Mouse (Mus musculus) hindbrain, embryonic 15.5 days (tissue): Measurements from ENCODE around the gene Kank2. TPM values are rescaled to one million over a fixed set of nuclear protein-coding genes. Genes with fewer than 3 reads are reported as not detected.
"Not testable (repeated sequence)": the region's sequence is repeated elsewhere in the genome, so short reads cannot be mapped to it uniquely, and the experiment has no call there.

ENCODE experiments used
- ATAC-seq: fragments of 200-750 bp; cut with Nextera tagmentation; 2 replicates; pipeline ENCODE4 v1.8.0; 2017; ENCODE audit warnings: low read depth, moderate number of reproducible peaks, moderate TSS enrichment; ENCODE audit not compliant: low FRiP score
- H3K27ac ChIP-seq: fragments of 300-500 bp; sonication (generic); replicated peaks from 2 replicates; pipeline ENCODE4 v1.5.1; 2015; ENCODE audit warnings: mild to moderate bottlenecking, inconsistent platforms
- H3K27me3 ChIP-seq: fragments of 300-500 bp; sonication (generic); 2 replicates; pipeline ENCODE4 v1.6.1; 2015; ENCODE audit warnings: control low read depth, inconsistent platforms
- H3K36me3 ChIP-seq: fragments of 300-500 bp; sonication (generic); 2 replicates; pipeline ENCODE4 v1.6.1; 2015; ENCODE audit warnings: control low read depth, inconsistent platforms
- H3K4me1 ChIP-seq: fragments of 300-500 bp; sonication (generic); replicated peaks from 2 replicates; pipeline ENCODE4 v1.6.1; 2015; ENCODE audit warnings: control low read depth, inconsistent platforms
- H3K4me2 ChIP-seq: fragments of 300-500 bp; sonication (generic); 2 replicates; pipeline ENCODE4 v1.6.1; 2015; ENCODE audit warnings: moderate library complexity, mild to moderate bottlenecking, inconsistent platforms
- H3K4me3 ChIP-seq: fragments of 300-500 bp; sonication (generic); 2 replicates; pipeline ENCODE4 v1.5.1; 2015; ENCODE audit warnings: mild to moderate bottlenecking, inconsistent platforms
- H3K9ac ChIP-seq: fragments of 300-500 bp; sonication (generic); 2 replicates; pipeline ENCODE4 v1.6.1; 2015; ENCODE audit warnings: inconsistent platforms
- H3K9me3 ChIP-seq: fragments of 300-500 bp; sonication (generic); 2 replicates; pipeline ENCODE4 v1.6.1; 2016; ENCODE audit warnings: control low read depth, inconsistent platforms
- WGBS: fragments of 180-500 bp; shearing (Covaris S2); methylation state at CpG from one replicate; pipeline ENCODE4 v1.1.7; 2015; 5-methylcytosine and 5-hydroxymethylcytosine counted together
- polyA plus RNA-seq: library from polyadenylated mRNA; unstranded; fragments of >200 nt; fragmentation: Nextera tagmentation; extraction: Ambion mirVana; gene quantifications from 2 replicates; pipeline ENCODE4 v1.2.1, GENCODE M21; 2015

Gene Kank2
- polyA plus RNA-seq, 1 experiment from 2014 or later: 5.2 TPM

GRCm38 (mm10) chr9:21773396-21773795 lies 25.1 kb downstream of the Kank2 start:
- H3K4me2 ChIP-seq, H3K9me3 ChIP-seq, H3K4me3 ChIP-seq, H3K27ac ChIP-seq, H3K9ac ChIP-seq, H3K36me3 ChIP-seq, H3K4me1 ChIP-seq, ATAC-seq, H3K27me3 ChIP-seq: not testable (repeated sequence)
- WGBS: 84% methylated on average over 5 of the region's 5 CpGs

GRCm38 (mm10) chr9:21769558-21770183 lies 28.9 kb downstream of the Kank2 start:
- H3K36me3 ChIP-seq: no peaks in the 10 kb centered on the region
- H3K9me3 ChIP-seq: no peaks in the 10 kb centered on the region
- ATAC-seq: no peak; the same call in 1 of the 2 replicates
- H3K4me1 ChIP-seq: peaks cover 17% of the 10 kb centered on the region; the same call in 1 of the 2 replicates
- H3K27ac ChIP-seq: no peak overlapping the region
- H3K4me2 ChIP-seq: no peak overlapping the region
- H3K4me3 ChIP-seq: no peak overlapping the region
- no peak overlapping the region for H3K9ac ChIP-seq
- no peaks in the 10 kb centered on the region for H3K27me3 ChIP-seq
- 71% methylated on average over 26 of the region's 26 CpGs for WGBS

- no peak overlapping the region for H3K4me2 ChIP-seq
- peak overlapping the region; percentile 31; the same call in 1 of the 2 replicates for H3K27ac ChIP-seq
- no peak overlapping the region for H3K4me3 ChIP-seq
- no peaks in the 10 kb centered on the region for H3K9me3 ChIP-seq
- ATAC-seq: no peak
- peaks cover 17% of the 10 kb centered on the region; the same call in 1 of the 2 replicates for H3K4me1 ChIP-seq
- peak overlapping the region; percentile 11; the same call in 1 of the 2 replicates for H3K9ac ChIP-seq
- H3K27me3 ChIP-seq: no peaks in the 10 kb centered on the region
- WGBS: 27% methylated on average over 13 of the region's 13 CpGs
- H3K36me3 ChIP-seq: no peaks in the 10 kb centered on the region
These were observed 29.8 kb downstream of the Kank2 start for GRCm38 (mm10) chr9:21768511-21769411.

GRCm38 (mm10) chr9:21767896-21768295 lies 30.6 kb downstream of the Kank2 start:
- Histone ChIP-seq H3K4me1 (peaks cover 17% of the 10 kb centered on the region; the same call in 1 of the 2 replicates), H3K36me3 (no peaks in the 10 kb centered on the region), H3K27me3 (no peaks in the 10 kb centered on the region), H3K9ac (no peak overlapping the region), H3K4me2 (no peak overlapping the region), H3K9me3 (no peaks in the 10 kb centered on the region), H3K4me3 (no peak overlapping the region), H3K27ac (0 out of 2 replicates have a peak overlapping the region, but pooled peaks have one; percentile 12)
- WGBS: 72% methylated on average over 11 of the region's 11 CpGs
- no peak for ATAC-seq

GRCm38 (mm10) chr9:21764084-21764999 lies 34.2 kb downstream of the Kank2 start:
- Histone ChIP-seq H3K4me2 (no peak overlapping the region), H3K9me3 (no peaks in the 10 kb centered on the region), H3K36me3 (no peaks in the 10 kb centered on the region), H3K4me1 (peaks cover 28% of the 10 kb centered on the region), H3K9ac (no peak overlapping the region), H3K27ac (no peak overlapping the region), H3K4me3 (no peak overlapping the region), H3K27me3 (no peaks in the 10 kb centered on the region)
- ATAC-seq: no peak
- WGBS: 98% methylated on average over 6 of the region's 6 CpGs

GRCm38 (mm10) chr9:21762135-21762534 lies 36.4 kb downstream of the Kank2 start:
- Histone ChIP-seq H3K27ac (no peak overlapping the region), H3K4me3 (no peak overlapping the region), H3K36me3 (no peaks in the 10 kb centered on the region), H3K27me3 (no peaks in the 10 kb centered on the region), H3K4me1 (peaks cover 15% of the 10 kb centered on the region), H3K4me2 (no peak overlapping the region), H3K9ac (no peak overlapping the region), H3K9me3 (no peaks in the 10 kb centered on the region)
- ATAC-seq: no peak

- Histone ChIP-seq H3K27ac (peak within 1 kb of the TSS; percentile 82), H3K36me3 (no peaks in the 10 kb centered on the region), H3K4me3 (peak within 1 kb of the TSS; percentile 61), H3K4me2 (peak within 1 kb of the TSS; percentile 97), H3K9me3 (no peaks in the 10 kb centered on the region), H3K4me1 (peaks cover 15% of the 10 kb centered on the region), H3K27me3 (no peaks in the 10 kb centered on the region), H3K9ac (peak within 1 kb of the TSS; percentile 46)
- peak; percentile 97 for ATAC-seq
- 1% methylated on average over 51 of the region's 54 CpGs for WGBS
These were observed 38.1 kb downstream of the Kank2 start, which contains the start of gene Spc24 for GRCm38 (mm10) chr9:21760155-21761088. Spc24 (minus strand) TSS chr9:21760303.

- no peaks in the 10 kb centered on the region for H3K36me3 ChIP-seq
- no peaks in the 10 kb centered on the region for H3K9me3 ChIP-seq
- under 1% methylated on average over 20 of the region's 20 CpGs for WGBS
- H3K27me3 ChIP-seq: no peaks in the 10 kb centered on the region
- peak overlapping the region; percentile 97 for H3K4me2 ChIP-seq
- ATAC-seq: no peak
- peaks cover 15% of the 10 kb centered on the region for H3K4me1 ChIP-seq
- H3K27ac ChIP-seq: no peak overlapping the region
- peak overlapping the region; percentile 46 for H3K9ac ChIP-seq
- H3K4me3 ChIP-seq: peak overlapping the region; percentile 61
These were observed 38.8 kb downstream of the Kank2 start for GRCm38 (mm10) chr9:21759718-21760117.

GRCm38 (mm10) chr9:21758576-21759529 lies 39.7 kb downstream of the Kank2 start:
- H3K36me3 ChIP-seq: no peaks in the 10 kb centered on the region
- H3K27me3 ChIP-seq: no peaks in the 10 kb centered on the region
- no peak overlapping the region for H3K27ac ChIP-seq
- no peak for ATAC-seq
- H3K9me3 ChIP-seq: no peaks in the 10 kb centered on the region
- H3K4me3 ChIP-seq: peak overlapping the region; percentile 61
- 59% methylated on average over 14 of the region's 14 CpGs for WGBS
- peaks cover 15% of the 10 kb centered on the region for H3K4me1 ChIP-seq
- H3K9ac ChIP-seq: no peak overlapping the region
- H3K4me2 ChIP-seq: peak overlapping the region; percentile 97
